Mouse (Mus musculus) layer of hippocampus, adult 9-10 months (tissue): ENCODE data around the gene Scrg1.
"Not testable (repeated sequence)": the region's sequence is repeated elsewhere in the genome, so short reads cannot be mapped to it uniquely, and the experiment has no call there.

Source experiments
- DNase-seq: peaks from one replicate; pipeline ENCODE4 v3.0.0; 2022; ENCODE audit warnings: low spot score

The Scrg1 gene

DNA sequence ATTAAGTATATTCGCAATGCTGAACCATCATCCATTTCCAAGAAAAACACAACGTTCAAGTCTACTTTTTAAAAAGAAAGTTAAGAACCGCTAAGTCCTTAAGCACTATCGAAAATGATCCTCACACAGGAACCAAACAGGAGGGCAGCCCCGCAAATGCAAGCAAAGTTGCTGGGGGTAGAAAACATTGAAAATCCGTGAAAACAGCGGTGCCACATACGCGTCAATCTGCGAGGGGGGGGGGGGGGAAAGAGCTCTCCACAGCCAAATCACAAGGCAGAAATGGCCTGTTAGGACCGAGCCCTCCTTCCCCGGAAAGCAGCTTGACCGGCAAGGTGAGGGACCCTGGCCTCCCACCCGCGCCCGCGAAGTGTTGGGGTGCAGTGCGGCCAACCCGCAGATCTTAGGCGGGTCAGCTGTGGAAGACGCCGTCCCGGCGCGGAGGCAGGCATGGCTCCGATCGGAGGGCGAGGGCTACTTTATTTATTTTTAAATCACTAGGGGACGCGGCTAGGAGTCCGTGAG lies 55.1 kb downstream of the Scrg1 start:
- DNase-seq: no peak

DNA sequence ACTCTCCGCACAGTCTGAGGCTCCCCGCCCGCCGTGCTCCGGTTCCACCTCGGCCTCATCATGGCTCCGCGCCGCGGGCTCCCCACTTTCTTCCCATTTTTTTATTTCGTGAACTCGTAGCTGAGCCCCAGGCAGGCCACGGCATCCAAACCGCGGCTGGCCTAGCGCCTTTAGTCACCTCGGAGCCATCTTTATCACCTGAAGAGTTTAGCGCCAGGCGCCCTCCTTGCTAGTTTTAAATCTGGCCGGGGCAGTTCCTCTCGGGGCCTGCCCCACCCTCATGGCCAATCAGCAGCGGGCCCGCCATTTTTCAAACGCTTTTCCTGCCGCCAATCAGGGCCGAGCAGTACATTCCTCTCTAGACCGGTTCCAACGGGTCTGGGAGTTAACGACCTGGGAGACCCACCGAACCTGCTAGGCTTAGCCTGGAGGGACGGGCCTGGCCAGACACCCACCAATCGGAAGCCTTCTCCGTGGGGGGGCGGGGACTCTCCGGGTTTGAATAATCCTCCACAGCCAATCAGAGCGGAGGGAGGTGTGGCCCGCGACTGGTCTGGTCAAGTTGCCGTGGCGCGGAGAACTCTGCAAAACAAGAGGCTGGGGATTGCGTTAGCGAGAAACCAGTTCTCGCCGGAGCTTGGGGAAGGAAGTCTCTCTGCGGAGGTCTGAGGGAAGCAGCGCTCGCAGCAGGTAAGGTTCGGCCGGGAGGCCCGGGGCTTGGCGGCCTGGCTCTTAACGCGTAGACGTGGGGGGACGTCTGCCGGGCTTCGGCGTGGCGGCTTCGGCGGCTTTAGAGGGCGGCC lies 55.8 kb downstream of the Scrg1 start, which contains the start of gene Hmgb2:
Gene Hmgb2 (plus strand): TSS at position 592 of the 803 bp plus-strand sequence.
- DNase-seq: peak; percentile 98

DNA sequence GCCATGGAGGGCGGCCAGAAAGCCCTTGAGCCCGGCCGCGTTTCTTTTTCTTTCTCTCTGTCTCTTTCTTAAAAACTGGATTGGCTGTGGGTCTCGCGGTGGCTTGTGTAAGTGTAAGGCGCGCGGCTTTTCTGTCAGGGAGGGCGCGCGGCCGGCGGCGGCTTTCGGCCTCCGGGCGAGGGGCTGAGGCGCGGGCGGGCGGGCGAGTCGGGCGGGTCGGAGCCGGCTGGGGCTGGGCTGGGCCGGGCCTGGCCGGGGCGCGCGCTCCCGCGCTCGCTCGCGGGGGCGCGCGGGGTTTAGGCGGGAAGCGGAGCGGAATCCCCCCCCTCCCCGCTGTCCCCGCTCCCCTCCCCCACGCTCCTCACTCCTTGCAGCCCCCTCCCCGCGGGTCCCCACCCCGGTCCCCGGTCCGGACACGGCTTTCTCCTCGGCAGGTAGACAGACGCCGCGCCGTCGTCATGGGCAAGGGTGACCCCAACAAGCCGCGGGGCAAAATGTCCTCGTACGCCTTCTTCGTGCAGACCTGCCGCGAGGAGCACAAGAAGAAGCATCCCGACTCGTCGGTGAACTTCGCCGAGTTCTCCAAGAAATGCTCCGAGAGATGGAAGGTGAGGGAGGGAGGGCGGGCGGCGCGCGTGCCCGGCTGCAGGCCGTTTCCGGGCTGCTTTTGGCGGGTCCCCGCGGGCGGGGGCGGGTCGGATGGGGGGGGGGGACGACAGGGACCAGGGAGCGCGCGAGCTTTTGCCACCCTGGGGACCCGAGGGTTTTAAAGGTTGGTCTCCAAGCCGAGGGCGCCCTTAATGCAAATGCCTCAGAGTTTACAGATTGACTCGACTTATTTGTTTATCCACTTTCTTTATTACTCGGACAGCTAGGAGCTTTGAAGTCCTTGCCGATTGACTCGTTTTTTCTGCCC lies 56.7 kb downstream of the Scrg1 start:
- DNase-seq: no peak

DNA sequence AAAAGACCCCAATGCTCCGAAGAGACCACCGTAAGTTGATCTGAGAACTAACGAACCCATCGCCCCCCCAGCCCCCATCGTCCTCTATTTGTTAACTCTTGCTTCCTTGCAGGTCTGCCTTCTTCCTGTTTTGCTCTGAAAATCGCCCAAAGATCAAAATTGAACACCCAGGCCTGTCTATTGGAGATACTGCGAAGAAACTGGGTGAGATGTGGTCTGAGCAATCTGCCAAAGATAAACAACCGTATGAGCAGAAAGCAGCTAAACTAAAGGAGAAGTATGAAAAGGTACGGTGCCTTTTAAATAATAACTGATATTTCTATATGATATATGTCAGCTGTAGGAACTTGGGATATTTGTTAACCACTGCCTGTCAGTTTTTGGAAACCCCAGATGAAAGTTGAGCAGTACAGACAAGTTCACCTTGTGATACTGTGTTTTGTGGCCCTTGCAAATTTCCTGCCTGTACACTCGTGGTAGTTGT lies 57.5 kb downstream of the Scrg1 start:
- DNase-seq: not testable (repeated sequence)

DNA sequence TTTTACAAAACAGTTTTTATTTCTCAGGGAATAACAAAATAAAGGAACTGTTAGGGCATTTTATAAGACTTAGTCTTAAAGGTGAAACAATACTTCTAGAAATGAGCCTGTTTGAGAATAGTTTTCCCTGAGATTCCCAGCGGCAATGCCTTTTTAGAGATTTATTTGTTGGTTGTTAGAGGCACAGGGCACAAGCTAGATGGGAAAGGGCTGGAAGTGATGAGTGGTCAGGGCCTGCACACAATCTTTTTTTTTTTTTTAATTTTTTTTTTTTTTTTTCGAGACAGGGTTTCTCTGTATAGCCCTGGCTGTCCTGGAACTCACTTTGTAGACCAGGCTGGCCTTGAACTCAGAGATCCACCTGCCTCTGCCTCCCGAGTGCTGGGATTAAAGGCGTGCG lies 61.0 kb downstream of the Scrg1 start:
- not testable (repeated sequence) for DNase-seq

DNA sequence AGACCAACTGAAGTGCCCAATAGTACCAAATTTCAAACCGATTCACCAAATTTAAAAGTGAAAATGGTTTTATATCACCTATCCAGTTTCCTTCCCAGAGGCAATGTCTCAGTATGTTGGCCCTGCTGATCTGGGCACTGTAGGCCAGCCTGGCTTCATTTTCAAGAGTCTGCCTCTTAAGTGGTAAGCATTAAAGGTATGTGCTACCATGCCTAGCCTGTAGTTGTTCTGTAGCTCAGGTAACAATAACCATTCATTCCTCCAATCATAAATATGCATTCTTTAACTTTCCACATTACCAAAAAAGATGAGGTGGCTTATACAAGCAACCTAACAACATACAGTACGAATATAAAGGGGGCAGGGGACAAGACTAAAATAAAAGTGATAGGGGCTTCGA lies 62.0 kb downstream of the Scrg1 start:
- DNase-seq: no peak

DNA sequence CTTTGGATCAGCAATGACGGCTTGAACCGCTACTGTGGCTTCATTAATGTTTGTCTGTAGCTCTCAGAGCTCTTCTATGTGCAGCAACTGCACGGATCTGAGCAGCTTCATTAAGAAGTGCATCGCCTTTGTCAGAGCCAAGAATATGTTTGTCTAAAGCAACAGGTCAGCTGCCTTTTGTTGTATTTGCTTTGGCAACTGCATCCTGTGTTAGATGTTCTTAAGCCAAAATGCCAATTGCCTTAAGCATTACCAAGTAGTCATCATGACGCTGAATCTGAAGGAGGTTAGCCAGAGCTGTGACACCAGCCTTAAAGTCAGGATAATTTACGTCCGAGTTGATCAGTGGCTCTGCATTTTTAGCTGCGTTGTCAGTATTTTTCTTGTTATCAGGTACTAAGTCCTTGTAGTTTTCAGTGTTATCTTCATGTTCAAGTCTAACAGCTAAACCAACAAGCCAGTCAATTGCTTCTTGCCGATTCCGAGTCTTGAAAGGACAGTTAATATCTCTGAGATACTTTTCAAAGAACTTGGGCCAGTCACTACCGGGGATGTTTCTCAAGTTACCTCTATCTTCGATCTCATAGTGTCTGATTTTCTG lies 64.6 kb downstream of the Scrg1 start:
- DNase-seq: no peak
